Mouse (Mus musculus) mature B cell (primary cell): ENCODE measurements around the gene Insc.
"Not testable (repeated sequence)": the region's sequence is repeated elsewhere in the genome, so short reads cannot be mapped to it uniquely, and the experiment has no call there.

ENCODE experiments used
- in situ Hi-C: fragments of 300-500 bp; cut with MboI; formaldehyde crosslinking; loops from 2 replicates; pipeline ENCODE4 v1.14.3; 2019

Insc gene

GRCm38 (mm10) chr7:114743022-114743780, at the start of gene Insc:
Gene Insc, plus strand, starts transcription at chr7:114743694.
- in situ Hi-C loops, result no loop called here

- in situ Hi-C loops, result no loop called here
Measured at GRCm38 (mm10) chr7:114700871-114701270, 42.6 kb upstream of the Insc start.

- in situ Hi-C loops, result no loop called here
Measured at GRCm38 (mm10) chr7:114706716-114707115, 36.8 kb upstream of the Insc start.

DNA sequence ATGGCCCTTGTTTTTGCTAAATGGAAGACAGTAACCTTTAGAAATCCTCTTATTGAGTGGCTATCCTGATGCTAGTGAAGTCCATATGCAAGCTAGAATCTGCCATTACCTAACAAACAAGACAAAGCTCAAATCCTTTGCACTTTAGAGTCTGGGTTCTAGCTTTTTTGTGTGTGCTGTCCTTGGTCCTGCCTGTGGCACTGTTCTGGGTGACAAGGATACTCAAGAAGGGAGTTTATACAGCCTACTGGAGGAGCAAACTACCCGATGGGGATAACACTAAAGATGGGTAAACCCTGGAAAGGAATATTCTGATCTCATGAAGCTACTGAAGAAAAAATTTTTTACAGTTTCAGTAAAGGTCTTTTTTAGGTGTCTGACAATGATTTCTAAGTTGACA, 36.1 kb upstream of the Insc start:
- in situ Hi-C loops, result no loop called here

GRCm38 (mm10) chr7:114710419-114710818, 33.1 kb upstream of the Insc start:
- in situ Hi-C loops, result no loop called here

- in situ Hi-C loops, result no loop called here
Measured at GRCm38 (mm10) chr7:114712523-114712922, 31.0 kb upstream of the Insc start.

DNA sequence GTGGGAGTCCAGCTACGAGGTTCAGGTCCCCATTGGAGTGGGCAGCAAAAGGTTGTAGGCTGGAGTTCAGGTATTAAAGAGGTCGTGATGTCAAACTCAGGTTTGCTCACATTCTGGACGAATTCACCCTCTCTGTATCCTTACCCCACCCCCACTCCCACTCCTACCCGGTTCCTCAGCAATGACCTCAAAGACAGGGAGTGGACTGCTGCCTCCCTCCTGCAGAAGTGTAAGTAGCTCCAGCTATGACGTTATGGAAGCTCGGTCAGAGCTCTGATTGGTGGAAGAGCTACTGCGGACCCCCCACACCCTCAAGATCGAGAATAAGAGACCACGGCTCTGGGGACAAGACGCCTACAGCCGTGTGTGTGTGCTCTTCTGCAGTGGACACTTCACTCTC, 25.2 kb upstream of the Insc start, which contains the start of gene Calcb:
Calcb (plus strand) TSS at position 344 of the 400 bp plus-strand sequence.
- in situ Hi-C loops, result no loop called here

DNA sequence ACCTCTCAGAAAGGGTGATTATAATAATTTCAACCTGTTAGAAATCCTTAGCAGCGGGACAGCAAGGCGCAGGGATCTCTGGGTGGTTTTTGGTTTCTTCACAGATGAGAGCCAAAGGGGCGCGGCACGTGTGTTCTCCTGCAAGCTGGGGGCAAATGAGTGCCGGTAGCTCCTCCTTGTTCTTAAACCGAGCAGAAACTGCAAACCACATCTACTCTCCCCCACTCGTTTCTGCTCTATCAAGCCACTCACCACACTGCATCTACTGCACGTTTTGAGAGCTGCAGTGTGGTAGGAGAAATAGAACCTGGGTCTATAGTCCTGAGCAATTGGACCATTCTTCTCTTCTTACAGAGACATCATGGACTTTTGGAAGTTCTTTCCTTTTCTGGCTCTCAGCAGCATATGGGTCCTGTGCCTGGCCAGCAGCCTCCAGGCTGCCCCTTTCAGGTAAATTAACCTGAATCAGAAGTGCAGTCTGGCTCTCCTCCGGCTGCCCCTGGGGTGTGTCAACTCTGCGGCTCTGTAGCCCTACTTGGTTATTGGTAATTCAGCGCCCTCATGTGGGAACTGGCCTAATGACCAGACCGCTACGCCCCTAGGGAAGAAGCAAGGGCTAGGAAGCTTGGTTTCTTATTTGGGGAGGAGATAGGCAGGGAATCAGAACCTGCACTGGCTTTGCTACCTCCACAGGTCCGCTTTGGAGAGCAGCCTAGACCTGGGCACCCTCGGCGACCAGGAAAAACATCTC, 23.9 kb upstream of the Insc start:
- in situ Hi-C loops, result no loop called here

DNA sequence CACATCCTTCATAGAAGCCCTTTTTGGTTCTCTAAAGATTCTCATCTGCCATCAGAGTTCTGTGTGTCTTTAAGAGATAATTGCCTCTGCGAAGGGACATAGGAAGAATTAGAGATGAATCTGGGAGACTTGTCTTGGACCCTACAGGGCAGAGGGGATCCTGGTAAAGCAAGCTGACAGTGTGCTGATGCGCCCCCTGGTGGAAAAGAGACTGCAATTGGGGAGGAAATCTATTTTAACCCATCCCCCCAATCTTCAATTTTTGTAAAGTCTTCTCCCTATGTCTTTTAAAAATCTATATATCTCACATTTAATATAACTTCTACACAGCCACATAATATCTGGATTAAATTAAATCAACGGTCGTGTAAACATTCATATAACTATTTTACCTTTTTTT, 13.8 kb upstream of the Insc start:
- in situ Hi-C loops, result not testable (repeated sequence)

DNA sequence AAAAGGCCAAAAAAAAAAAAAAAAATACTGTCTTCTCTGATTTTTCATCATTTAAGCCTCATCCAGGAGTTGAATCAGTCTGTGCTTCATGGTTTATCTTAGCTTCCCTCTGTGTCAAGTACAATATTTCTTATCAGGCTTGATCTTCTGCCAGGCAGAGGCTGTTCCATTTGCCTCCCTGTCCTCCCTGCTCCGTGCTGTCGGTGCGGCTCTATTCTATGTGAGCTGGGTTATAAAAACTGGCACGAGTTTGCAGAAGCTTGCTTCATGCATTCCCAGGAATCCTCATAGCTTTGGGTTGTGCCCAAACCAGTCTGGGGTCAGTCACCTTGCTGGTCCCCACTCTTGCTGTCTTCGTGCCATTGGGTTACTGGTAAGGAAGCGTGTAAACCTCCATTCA, 12.3 kb upstream of the Insc start:
- in situ Hi-C loops, result no loop called here

DNA sequence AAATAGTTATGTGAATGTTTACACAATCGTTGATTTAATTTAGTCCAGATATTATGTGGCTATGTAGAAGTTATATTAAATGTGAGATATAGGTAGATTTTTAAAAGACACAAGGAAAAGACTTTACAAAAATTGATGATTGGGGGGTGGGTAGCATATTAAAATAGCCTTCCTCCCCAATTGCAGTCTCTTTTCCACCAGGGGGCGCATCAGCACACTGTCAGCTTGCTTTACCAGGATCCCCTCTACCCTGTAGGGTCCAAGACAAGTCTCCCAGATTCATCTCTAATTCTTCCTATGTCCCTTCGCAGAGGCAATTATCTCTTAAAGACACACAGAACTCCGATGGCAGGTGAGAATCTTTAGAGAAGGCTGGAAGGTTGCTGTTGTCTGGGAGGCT, 11.8 kb upstream of the Insc start:
- in situ Hi-C loops, result not testable (repeated sequence)

DNA sequence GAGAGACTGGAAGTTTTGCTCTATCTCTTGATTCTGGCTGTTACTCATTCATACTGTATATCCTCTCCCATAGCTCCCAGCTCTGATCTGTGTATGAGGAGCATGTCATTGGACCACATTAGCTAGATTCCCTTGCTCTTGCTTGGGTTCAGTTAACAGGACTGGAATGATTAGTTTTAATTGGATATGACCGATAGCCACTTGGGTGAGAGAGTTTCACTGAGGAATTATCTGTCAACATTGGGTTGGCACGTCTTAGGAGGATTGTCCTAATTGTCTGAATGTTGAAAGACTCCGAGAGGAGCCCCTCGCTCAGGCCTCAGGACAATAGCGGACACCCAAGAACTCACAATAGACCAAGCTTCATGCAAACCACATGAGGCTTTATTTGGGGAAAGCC, 7.2 kb upstream of the Insc start:
- in situ Hi-C loops, result no loop called here

- in situ Hi-C loops, result no loop called here
Measured at GRCm38 (mm10) chr7:114738166-114738565, 5.3 kb upstream of the Insc start.

DNA sequence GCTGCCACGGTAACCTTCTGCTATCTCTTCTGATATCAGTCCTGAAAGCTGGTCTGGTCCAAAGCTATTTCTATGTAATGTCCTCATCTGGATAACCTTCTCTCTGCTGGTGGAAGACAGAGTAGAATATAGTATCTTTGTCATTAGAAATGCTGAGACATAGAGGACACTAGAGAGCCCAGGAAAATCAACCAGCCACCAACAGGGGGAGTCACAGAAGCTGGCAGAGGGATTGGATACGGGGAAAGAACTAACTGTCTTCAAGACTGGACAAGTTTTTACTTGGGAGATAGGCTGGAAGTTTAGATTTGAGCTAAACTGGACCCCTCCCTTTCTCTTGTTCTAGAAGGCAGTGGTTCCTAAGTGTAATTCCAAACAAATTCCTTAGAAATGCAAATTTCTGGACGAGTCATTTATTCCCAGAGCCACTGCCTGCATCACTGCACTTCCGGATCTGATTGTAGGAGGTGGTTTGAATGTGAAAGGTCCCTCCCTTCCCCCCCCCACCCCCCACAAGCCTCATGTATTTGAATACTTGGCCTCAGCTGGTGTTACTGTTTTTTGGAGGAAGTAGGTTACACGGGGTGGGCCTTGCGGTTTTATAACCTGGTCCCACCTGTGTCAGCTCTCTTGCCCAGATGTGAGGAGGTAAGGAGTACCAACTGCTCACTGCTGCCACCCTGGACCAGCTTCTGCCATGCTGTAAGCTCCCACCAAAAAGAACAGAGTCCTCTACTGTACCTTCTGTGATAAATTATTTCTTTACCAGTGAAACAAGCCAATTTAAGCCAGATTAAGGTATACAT, 2.9 kb upstream of the Insc start:
- in situ Hi-C loops, result no loop called here

DNA sequence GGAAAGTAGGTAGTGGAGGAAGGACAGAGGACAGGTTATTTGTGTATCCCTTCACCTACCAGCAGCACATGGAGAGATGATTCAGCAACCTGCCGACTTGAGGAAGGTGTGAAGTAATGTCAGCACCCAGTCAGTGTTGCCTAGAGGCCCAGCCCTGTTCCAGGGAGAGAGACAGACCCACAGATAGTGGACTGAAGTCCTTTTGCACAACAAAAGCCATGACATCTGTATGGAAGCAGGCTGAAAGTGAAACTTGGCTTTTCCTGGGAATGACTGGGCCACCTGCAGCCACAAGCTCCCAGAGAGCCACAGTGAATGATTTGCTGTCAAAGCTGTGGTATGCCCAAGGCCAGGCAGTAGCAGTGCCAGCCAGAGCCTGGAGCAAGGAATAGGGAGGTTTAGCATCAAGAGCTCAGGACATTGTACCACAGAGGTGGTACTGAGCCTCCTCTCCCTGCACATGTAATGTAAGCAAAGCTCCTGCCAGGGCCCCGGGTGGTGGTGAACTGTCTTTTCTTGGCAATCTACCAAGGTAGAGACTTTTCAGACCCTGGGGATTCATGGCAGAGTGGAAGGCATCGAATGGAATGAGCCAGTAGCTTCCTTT, 1.2 kb downstream of the Insc start:
- in situ Hi-C loops, result no loop called here

GRCm38 (mm10) chr7:114745481-114746271, 2.2 kb downstream of the Insc start:
- in situ Hi-C loops, result no loop called here

DNA sequence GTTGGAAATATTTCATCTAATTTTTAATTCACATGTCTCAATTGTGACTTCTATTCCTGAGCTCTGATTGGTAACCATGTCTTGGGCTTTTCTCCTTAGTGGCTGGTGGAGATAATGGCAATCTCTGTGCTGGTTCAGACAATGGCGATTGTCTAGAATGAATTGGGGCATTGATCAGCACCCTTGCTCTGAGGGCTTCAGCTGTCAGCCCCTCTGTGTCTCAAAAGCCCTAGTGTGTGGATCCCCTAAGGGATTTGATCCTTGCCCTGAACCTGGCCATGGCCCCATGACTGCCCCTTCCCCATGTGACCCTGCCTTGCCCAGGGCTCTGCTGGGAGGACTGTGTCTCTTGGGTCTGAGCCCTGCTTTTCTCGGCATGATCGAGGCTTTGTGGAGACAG, 4.1 kb downstream of the Insc start:
- in situ Hi-C loops, result no loop called here

DNA sequence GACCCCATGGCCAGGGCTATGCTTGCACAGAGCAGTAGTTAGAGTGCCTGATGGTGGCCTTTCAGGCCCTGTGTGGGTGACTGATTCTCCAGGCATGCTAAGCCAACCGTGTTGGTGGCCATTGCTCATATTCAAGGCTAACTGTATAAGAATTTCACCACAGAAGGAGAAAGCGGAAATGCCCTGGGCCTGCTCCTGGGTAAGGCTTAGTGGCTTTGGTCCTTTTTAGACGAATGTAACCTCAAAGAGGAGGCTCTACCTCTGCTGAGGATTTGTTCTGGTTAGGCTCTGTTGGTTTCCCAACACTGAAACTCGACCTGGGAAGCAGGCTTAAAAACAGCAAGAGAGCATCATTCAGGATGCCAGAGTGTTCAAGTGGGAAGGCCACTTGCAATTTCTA, 4.7 kb downstream of the Insc start:
- in situ Hi-C loops, result no loop called here

DNA sequence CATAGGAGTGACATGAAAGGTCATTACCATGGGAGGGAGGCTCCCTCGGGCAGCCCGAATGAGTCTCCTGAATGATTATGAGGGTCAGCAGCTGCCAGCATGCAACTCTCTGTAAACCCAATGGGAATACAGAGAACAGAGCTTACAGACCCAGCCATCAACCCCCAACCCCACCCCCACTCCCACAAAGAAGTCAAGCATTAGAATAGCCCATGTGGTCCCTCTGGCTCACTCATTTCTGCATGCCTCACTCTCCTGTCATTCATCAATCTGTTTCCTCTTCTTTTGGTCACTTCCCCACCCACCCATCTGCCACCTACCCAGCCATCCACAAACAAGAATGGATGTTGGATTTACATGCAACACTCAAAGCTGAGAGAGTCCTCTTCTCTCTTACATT, 10.0 kb downstream of the Insc start:
- in situ Hi-C loops, result no loop called here

DNA sequence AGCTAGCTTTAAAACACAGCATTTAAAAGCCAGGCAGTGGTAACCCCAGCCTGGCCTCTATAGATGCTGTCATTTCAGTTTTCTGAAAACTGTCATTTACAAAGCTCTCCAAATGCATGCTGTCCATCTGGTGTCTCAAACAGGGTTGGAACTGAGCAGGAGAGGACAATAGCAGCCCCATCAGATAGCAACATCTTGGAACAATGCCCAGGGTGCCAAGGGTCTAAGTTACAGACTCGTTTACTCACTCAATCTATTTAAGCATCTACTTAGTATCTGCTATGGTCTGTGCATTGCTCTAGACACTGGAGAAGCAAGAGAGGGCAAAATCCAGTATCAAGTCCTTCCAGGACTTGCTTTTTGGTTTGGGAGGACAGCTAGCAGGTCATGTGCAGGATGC, 10.7 kb downstream of the Insc start:
- in situ Hi-C loops, result no loop called here

DNA sequence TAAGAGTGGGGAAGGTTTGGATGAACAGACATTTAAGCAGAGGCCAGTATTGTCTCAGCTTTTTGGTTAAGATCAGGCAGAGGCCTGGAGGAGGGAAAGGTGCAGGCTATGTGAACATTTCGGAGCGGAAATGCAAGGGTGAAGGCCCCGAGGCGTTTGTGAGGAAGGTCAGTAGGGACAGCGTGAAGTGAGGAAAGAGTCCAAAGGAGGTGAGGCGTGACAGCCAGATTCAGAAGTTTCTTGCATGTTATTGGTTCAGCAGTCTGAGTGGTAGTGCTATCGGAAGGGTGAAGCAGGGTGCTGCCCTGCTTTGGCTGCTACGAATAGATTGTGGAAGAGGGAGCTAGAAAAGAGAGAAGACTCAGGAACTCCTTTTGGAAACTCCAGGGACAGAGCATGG, 11.1 kb downstream of the Insc start:
- in situ Hi-C loops, result no loop called here
